Mouse (Mus musculus) fat pad, adult 2 months (tissue): ENCODE measurements around the gene Mtmr10.

Experiments used
- DNase-seq: peaks from one replicate; pipeline ENCODE4 v3.0.0-alpha.2; 2011; ENCODE audit warnings: low read depth, low spot score; ENCODE audit errors: extremely low read depth

Gene Mtmr10

GRCm38 (mm10) chr7:64290431-64290830 lies 3.0 kb downstream of the Mtmr10 start:
- no peak for DNase-seq

- no peak for DNase-seq
Measured at GRCm38 (mm10) chr7:64291722-64292121, 4.3 kb downstream of the Mtmr10 start.

GRCm38 (mm10) chr7:64296286-64297010 lies 9.0 kb downstream of the Mtmr10 start:
- DNase-seq, result no peak

GRCm38 (mm10) chr7:64310241-64310640 lies 22.8 kb downstream of the Mtmr10 start:
- DNase-seq, result no peak

- no peak for DNase-seq
Measured at GRCm38 (mm10) chr7:64310756-64311155, 23.3 kb downstream of the Mtmr10 start.

- no peak for DNase-seq
Measured at GRCm38 (mm10) chr7:64312811-64313210, 25.4 kb downstream of the Mtmr10 start.

GRCm38 (mm10) chr7:64321125-64321524 lies 33.7 kb downstream of the Mtmr10 start:
- DNase-seq, result no peak

- DNase-seq, result no peak
Measured at GRCm38 (mm10) chr7:64321658-64322057, 34.2 kb downstream of the Mtmr10 start.

- DNase-seq, result no peak
Measured at GRCm38 (mm10) chr7:64326892-64327291, 39.4 kb downstream of the Mtmr10 start.

- DNase-seq, result no peak
Measured at GRCm38 (mm10) chr7:64327486-64327885, 40.0 kb downstream of the Mtmr10 start.

GRCm38 (mm10) chr7:64331309-64331708 lies 43.9 kb downstream of the Mtmr10 start:
- DNase-seq, result no peak

- DNase-seq, result no peak
Measured at GRCm38 (mm10) chr7:64332686-64333085, 45.2 kb downstream of the Mtmr10 start.

- no peak for DNase-seq
Measured at GRCm38 (mm10) chr7:64347813-64348212, 60.4 kb downstream of the Mtmr10 start.

GRCm38 (mm10) chr7:64349147-64349861 lies 61.9 kb downstream of the Mtmr10 start:
- no peak for DNase-seq

GRCm38 (mm10) chr7:64351087-64351486 lies 63.6 kb downstream of the Mtmr10 start:
- peak; percentile 67 for DNase-seq

- DNase-seq, result no peak
Measured at GRCm38 (mm10) chr7:64354206-64354605, 66.8 kb downstream of the Mtmr10 start.

GRCm38 (mm10) chr7:64356661-64357060 lies 69.2 kb downstream of the Mtmr10 start:
- DNase-seq, result no peak

GRCm38 (mm10) chr7:64357405-64357804 lies 70.0 kb downstream of the Mtmr10 start:
- no peak for DNase-seq

GRCm38 (mm10) chr7:64358666-64359065 lies 71.2 kb downstream of the Mtmr10 start:
- DNase-seq, result no peak

GRCm38 (mm10) chr7:64359943-64360585 lies 72.6 kb downstream of the Mtmr10 start:
- no peak for DNase-seq

- no peak for DNase-seq
Measured at GRCm38 (mm10) chr7:64360586-64360945, 73.1 kb downstream of the Mtmr10 start.

GRCm38 (mm10) chr7:64365863-64366262 lies 78.4 kb downstream of the Mtmr10 start:
- DNase-seq, result no peak
